Mouse (Mus musculus) lung, embryonic 14.5 days (tissue): ENCODE measurements around the gene Urah. TPM values are rescaled to one million over a fixed set of nuclear protein-coding genes. Genes with fewer than 3 reads are reported as not detected.

Experiments
- ATAC-seq: fragments of 200-750 bp; cut with Nextera tagmentation; 2 replicates; pipeline ENCODE4 v1.8.0; 2017; ENCODE audit warnings: mild to moderate bottlenecking, moderate TSS enrichment, moderate library complexity; ENCODE audit not compliant: insufficient read depth
- DNase-seq: peaks from one replicate; pipeline ENCODE4 v3.0.0-alpha.2; 2015
- H3K27ac ChIP-seq: fragments of 300-500 bp; sonication (generic); 2 replicates; pipeline ENCODE4 v1.5.1; 2014; ENCODE audit warnings: low read depth, mild to moderate bottlenecking, moderate library complexity
- H3K27me3 ChIP-seq: fragments of 300-500 bp; sonication (generic); 2 replicates; pipeline ENCODE4 v1.6.1; 2014; ENCODE audit warnings: low read length, control low read depth; ENCODE audit not compliant: insufficient read depth
- H3K36me3 ChIP-seq: fragments of 300-500 bp; sonication (generic); 2 replicates; pipeline ENCODE4 v1.6.1; 2014; ENCODE audit warnings: control low read depth; ENCODE audit not compliant: insufficient read depth
- H3K4me1 ChIP-seq: fragments of 300-500 bp; sonication (generic); 2 replicates; pipeline ENCODE4 v1.6.1; 2014; ENCODE audit warnings: antibody characterized with exemption, control low read depth; ENCODE audit not compliant: insufficient read depth
- H3K4me2 ChIP-seq: fragments of 300-500 bp; sonication (generic); 2 replicates; pipeline ENCODE4 v1.6.1; 2014; ENCODE audit warnings: mild to moderate bottlenecking
- H3K4me3 ChIP-seq: fragments of 300-500 bp; sonication (generic); 2 replicates; pipeline ENCODE4 v1.5.1; 2014; ENCODE audit warnings: low read depth, low read length
- H3K9ac ChIP-seq: fragments of 300-500 bp; sonication (generic); 2 replicates; pipeline ENCODE4 v1.6.1; 2014
- H3K9me3 ChIP-seq: fragments of 300-500 bp; sonication (generic); 2 replicates; pipeline ENCODE4 v1.6.1; 2016; ENCODE audit warnings: low read depth, low read length, control low read depth
- CTCF ChIP-seq: IDR thresholded peaks from 2 replicates; pipeline ENCODE4 v1.5.1; 2016; ENCODE audit warnings: antibody characterized with exemption, low read depth
- WGBS: fragments of 180-500 bp; shearing (Covaris S2); extraction: QIAGEN DNeasy Blood & Tissue Kit; methylation state at CpG from one replicate; pipeline ENCODE4 v1.1.7; 2014; 5-methylcytosine and 5-hydroxymethylcytosine counted together
- polyA plus RNA-seq: library from polyadenylated mRNA; unstranded; fragments of >200 nt; fragmentation: Nextera tagmentation; extraction: Ambion mirVana; gene quantifications from 2 replicates; pipeline ENCODE4 v1.2.1, GENCODE M21; 2014

Urah gene
- polyA plus RNA-seq, 1 experiment from 2014 or later = 2.2 TPM

DNA sequence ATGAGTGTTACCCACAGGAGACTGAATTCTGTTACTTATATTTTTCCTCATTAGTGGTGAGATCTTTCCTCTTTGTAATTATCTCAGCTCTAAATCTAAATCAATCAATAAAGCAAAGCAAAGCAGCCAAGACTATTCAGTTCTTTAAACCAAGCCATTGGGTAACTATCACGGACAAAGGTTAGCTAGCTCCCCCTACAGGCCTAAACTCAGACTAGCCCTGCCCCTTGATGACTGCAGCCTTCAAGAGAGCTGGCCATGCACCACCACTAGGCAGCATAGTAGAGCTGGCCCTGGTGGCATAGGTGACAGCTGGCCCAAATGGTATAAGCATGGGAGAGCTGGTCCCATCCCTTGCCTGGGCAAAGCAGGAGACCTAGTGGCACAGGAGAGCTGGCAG is 29.1 kb upstream of the Urah start:
- no peaks in the 10 kb centered on the region for H3K36me3 ChIP-seq
- WGBS = 15% methylated on average over 1 of the region's 1 CpGs
- H3K27me3 ChIP-seq = no peaks in the 10 kb centered on the region
- no peak overlapping the region for H3K4me2 ChIP-seq
- H3K9me3 ChIP-seq = no peaks in the 10 kb centered on the region
- no peak overlapping the region for H3K4me3 ChIP-seq
- no peak; the same call in 1 of the 2 replicates for ATAC-seq
- peak; percentile 65 for TF ChIP-seq CTCF
- no peak overlapping the region for H3K27ac ChIP-seq
- no peaks in the 10 kb centered on the region for H3K4me1 ChIP-seq
- peak; percentile 59 for DNase-seq
- H3K9ac ChIP-seq = no peak overlapping the region

DNA sequence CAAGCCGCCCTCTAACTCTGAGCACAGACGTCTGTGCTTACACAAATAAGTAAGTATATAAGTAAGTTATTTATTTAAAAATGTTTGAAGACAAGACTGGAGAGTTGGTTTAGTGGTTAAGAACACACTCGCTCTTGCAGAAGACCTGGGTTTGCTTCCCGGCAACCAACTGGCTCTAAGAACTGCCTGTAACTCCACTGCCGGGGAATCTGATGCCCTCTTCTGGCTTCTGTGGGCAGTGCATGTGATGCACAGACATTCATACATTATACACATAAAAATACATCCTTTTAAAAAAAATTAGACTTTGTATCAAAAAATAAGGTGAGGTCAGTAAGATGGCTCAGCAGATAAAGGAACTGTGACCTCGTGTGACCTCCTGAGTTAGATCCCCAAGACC is 24.3 kb upstream of the Urah start:
- ATAC-seq = no peak
- no peaks in the 10 kb centered on the region for H3K27me3 ChIP-seq

DNA sequence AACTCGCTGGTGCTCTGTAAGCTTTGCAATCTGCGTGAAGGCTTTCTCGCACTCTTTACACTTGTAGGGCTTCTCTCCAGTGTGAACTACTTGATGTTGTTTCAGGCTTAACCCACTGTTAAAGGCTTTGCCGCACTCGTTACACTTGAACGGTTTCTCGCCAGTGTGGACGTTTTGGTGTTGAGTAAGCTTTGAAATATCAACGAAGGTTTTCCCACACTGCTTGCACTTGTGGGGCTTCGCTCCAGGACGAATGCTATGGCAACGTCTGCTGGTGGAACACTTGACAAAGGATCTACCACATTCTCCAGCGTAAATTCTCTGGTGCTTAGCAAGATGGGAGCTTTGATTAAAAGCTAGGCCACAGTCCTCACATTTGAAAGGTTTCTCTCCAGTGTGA is 23.1 kb upstream of the Urah start:
- H3K36me3 ChIP-seq = no peaks in the 10 kb centered on the region
- no peaks in the 10 kb centered on the region for H3K9me3 ChIP-seq
- TF ChIP-seq CTCF = no peak
- H3K27me3 ChIP-seq = no peaks in the 10 kb centered on the region
- DNase-seq (no peak), ATAC-seq (no peak)
- no peak overlapping the region for H3K9ac ChIP-seq
- no peak overlapping the region for H3K4me2 ChIP-seq
- WGBS = 79% methylated on average over 13 of the region's 13 CpGs
- H3K4me1 ChIP-seq = no peaks in the 10 kb centered on the region
- H3K4me3 ChIP-seq = no peak overlapping the region
- H3K27ac ChIP-seq = no peak overlapping the region

More for the DNA sequence above, 24.3 kb upstream of the Urah start:
- no peak for TF ChIP-seq CTCF
- WGBS = 83% methylated on average over 6 of the region's 6 CpGs
- Histone ChIP-seq H3K9me3 (no peaks in the 10 kb centered on the region), H3K4me3 (no peak overlapping the region), H3K9ac (no peak overlapping the region), H3K4me1 (no peaks in the 10 kb centered on the region), H3K4me2 (no peak overlapping the region), H3K27ac (no peak overlapping the region), H3K36me3 (no peaks in the 10 kb centered on the region)
- DNase-seq = no peak

DNA sequence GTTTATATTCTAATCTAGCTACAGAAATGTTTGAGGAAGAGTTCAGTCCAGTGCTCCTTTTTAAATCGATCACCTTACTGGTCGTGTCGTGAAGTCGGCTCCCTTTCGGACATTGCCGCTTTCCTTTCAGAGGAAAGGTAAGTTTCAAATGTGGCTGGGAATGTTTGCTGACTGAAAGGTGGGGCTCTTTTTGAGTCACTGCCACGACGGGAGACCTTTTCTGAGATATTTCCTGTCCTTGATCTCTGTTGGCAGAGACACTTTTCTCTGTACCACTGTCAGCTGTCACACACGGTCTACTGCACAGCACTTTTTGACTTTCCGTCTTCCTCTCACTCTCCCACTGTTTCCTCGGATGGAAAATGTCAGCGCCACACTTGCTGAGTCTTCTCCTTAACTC is 22.0 kb upstream of the Urah start:
- Histone ChIP-seq H3K4me1 (no peaks in the 10 kb centered on the region), H3K9me3 (no peaks in the 10 kb centered on the region), H3K27me3 (no peaks in the 10 kb centered on the region), H3K4me3 (no peak overlapping the region), H3K4me2 (no peak overlapping the region), H3K9ac (no peak overlapping the region), H3K27ac (no peak overlapping the region), H3K36me3 (no peaks in the 10 kb centered on the region)
- ATAC-seq (no peak), DNase-seq (no peak)
- no peak for TF ChIP-seq CTCF
- 84% methylated on average over 12 of the region's 12 CpGs for WGBS

DNA sequence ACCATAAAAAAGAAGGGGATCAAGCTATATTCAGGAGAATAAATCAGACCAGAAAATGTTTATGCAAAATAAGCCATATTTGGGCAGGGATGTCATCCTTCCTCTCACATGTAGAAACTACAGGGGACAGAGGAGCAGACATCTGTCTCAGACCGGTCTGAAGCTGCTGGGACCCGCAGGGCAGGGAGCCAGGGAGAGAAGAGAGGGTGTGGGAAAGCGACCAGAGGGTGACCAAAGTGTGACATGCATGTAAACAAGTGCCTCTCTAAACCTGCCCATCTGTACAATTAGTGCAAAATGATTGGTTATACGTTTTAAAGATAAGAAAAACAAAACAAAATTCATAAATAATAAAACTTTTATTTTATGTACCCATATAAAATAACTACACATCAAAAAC is 14.6 kb upstream of the Urah start:
- no peak for TF ChIP-seq CTCF
- Histone ChIP-seq H3K4me1 (no peaks in the 10 kb centered on the region; the same call in 1 of the 2 replicates), H3K4me2 (no peak overlapping the region), H3K9ac (no peak overlapping the region), H3K36me3 (no peaks in the 10 kb centered on the region), H3K27me3 (no peaks in the 10 kb centered on the region), H3K4me3 (no peak overlapping the region), H3K27ac (no peak overlapping the region), H3K9me3 (no peaks in the 10 kb centered on the region)
- ATAC-seq = no peak
- WGBS = 41% methylated on average over 4 of the region's 4 CpGs
- DNase-seq = no peak

DNA sequence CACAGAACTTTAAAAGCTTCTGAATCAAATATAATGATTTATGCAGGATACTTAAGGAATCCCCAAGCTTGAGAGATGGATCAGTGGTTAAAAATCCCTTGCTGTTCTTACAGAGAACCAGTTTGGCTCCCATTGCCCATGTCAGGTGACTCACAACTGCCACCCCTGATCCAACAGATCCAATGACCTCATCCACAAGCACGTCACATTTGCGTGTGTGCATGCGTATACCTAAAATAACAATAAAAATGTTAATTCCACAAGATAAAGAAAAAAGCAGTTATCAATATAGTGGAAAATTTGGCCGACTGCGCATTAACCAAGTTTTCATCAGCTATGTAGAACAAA is 13.5 kb upstream of the Urah start:
- H3K9me3 ChIP-seq = no peaks in the 10 kb centered on the region
- peak overlapping the region; percentile 34; the same call in 1 of the 2 replicates for H3K9ac ChIP-seq
- no peak overlapping the region for H3K27ac ChIP-seq
- H3K27me3 ChIP-seq = no peaks in the 10 kb centered on the region
- H3K4me2 ChIP-seq = peak overlapping the region; percentile 68
- no peaks in the 10 kb centered on the region; the same call in 1 of the 2 replicates for H3K4me1 ChIP-seq
- DNase-seq = no peak
- no peaks in the 10 kb centered on the region for H3K36me3 ChIP-seq
- TF ChIP-seq CTCF = no peak
- ATAC-seq = peak; percentile 25; the same call in 1 of the 2 replicates
- 48% methylated on average over 5 of the region's 5 CpGs for WGBS
- peak overlapping the region; percentile 43 for H3K4me3 ChIP-seq

DNA sequence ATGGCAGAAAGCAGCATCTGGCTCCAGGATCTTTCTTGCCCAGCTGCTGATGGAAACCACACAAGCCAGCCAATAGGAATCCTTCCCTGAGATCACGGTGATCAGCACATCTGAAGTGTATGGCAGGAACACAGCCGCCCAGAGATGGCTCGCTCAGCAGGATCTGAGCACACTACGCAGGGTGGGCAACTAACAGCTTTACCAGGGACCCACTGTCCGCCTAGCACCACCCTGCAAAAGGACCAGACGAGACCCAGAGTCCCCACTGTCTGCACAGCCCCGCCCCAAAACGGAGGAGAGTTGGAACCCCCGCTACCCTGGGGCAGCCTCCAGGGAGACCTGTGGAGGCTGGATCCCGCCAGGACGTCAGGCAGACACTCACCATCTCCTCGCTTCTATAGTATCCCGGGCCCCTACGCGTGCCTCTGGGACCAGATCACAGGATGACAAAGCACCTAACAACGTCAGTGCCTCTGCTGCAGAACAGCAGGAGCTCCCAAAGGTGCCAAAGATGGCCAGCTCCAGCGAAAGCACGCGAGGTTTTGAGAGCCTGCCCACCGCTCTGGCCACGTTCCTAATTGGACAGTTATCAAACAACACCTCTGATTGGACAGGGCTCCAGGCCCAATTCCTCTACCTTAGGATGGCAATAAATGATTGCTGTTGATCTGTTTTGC is 13.0 kb upstream of the Urah start, which contains the start of gene Zfp941:
TSS of gene Zfp941 (minus strand) at position 526 of the 677 bp plus-strand sequence.
- H3K36me3 ChIP-seq = no peaks in the 10 kb centered on the region
- H3K4me3 ChIP-seq = peak within 1 kb of the TSS; percentile 43
- H3K9me3 ChIP-seq = no peaks in the 10 kb centered on the region
- no peak for TF ChIP-seq CTCF
- H3K9ac ChIP-seq = peak within 1 kb of the TSS; percentile 34; the same call in 1 of the 2 replicates
- 1% methylated on average over 21 of the region's 21 CpGs for WGBS
- peak within 1 kb of the TSS; percentile 68 for H3K4me2 ChIP-seq
- ATAC-seq (peak; percentile 81), DNase-seq (peak; percentile 59)
- no peaks in the 10 kb centered on the region for H3K27me3 ChIP-seq
- H3K4me1 ChIP-seq = no peaks in the 10 kb centered on the region; the same call in 1 of the 2 replicates
- H3K27ac ChIP-seq = no peak within 1 kb of the TSS
